Mouse (Mus musculus): Measurements from ENCODE around the gene Zfp688. TPM values are rescaled to one million over a fixed set of nuclear protein-coding genes. Genes with fewer than 3 reads are reported as not detected.
"Not testable (repeated sequence)": the region's sequence is repeated elsewhere in the genome, so short reads cannot be mapped to it uniquely, and the experiment has no call there.

Zfp688 gene
- total RNA-seq, 4 experiments from 2014 or later = 11.8 to 16.7 (median 14.6) TPM

DNA sequence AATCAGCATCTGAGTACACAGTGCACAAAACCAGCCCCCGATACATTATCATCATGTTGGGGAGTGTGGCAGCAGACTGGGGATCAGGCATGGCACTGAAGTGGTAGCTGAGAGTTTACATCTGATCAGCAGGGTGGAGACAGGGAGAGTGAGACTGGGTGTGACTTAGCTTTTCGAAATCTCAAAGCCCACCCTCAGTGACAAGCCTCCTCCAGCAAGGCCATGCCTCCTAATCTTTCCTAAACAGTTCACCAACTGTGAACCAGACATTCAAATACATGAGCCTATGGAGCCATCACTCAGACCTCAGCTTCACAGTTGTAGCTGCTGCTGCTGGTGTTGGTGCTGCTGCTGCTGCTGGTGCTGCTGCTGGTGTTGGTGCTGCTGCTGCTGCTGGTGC lies 10.4 kb downstream of the Zfp688 start:
- DNase-seq (ENCODE audit: low spot score in 2 of 2) = no peak

DNA sequence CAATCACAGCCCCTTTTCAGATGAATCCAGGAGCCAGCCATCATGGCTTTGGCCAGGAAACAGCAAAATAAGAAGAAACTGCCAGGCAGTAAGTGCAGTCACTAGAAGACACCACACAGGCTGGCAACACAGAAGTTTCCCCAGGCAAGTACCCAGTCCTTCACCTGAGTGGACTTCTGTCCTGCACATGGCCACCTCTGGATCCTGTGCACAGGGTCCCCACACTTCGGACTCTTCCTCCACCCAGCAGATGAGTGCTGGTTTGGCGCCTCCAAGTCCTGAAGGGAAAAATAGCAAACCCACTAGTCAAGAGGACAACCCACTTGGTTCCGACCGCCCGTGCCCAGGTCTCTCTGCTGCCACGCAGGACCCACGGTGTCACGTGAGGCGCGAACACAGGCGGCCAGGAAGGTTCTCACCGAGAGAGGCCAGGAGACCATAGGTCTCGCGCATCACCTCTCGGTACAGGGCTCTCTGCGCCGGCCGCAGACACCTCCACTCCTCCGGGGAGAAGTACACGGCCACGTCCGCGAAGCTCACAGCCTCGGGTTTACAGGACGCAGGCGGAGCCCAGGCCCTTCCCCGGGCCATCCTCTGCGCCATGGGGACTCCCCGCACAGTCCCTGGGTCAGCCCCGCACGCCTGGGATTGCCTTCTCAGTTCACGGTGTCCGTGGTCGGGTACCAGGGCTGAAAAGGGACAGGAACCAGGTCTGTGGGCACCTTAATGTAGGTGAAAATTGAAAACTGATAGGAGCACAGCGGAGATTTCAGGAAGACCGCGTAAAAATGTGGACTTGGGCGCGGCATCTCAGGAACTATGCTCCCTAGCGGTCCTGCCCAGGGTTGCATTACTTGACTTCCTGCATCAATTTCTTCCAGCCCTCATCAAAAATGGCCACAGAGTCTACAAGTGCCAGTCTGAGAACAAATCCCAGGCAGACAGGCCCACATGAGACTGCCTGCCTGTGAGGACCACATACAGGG lies 15.6 kb downstream of the Zfp688 start, which contains the start of gene Zfp764:
Gene Zfp764, minus strand, starts transcription at position 821 of the 986 bp plus-strand sequence.
- DNase-seq (ENCODE audit: low spot score in 2 of 2) = peak; percentile 79 to 91

GRCm38 (mm10) chr7:127404101-127404500 lies 17.8 kb downstream of the Zfp688 start:
- DNase-seq (ENCODE audit: low spot score in 2 of 2) = not testable (repeated sequence)

GRCm38 (mm10) chr7:127402980-127403379 lies 18.9 kb downstream of the Zfp688 start:
- DNase-seq (ENCODE audit: low spot score in 2 of 2) = no peak

DNA sequence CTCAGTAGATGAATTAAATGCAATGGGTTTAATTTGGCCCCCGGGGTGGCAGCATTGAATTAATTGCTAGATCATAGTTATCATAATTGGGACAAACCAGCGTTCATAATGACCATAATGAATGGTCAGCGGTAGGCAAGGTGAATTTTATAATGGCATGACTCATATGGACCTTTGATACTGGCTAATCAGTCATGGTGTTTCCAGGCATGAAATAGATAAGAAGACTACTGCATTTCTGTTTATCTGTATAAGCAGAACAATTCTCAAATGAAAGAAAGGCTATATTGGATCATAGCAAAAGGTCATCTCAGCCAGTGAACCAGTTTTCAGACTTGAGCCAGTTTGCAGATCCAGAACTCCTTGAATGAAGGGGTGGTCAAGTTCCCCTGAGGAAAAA lies 21.5 kb downstream of the Zfp688 start:
- no peak for DNase-seq (ENCODE audit: low spot score in 2 of 2)

GRCm38 (mm10) chr7:127393944-127394333 lies 27.9 kb downstream of the Zfp688 start:
- DNase-seq (ENCODE audit: low spot score in 2 of 2) = no peak

DNA sequence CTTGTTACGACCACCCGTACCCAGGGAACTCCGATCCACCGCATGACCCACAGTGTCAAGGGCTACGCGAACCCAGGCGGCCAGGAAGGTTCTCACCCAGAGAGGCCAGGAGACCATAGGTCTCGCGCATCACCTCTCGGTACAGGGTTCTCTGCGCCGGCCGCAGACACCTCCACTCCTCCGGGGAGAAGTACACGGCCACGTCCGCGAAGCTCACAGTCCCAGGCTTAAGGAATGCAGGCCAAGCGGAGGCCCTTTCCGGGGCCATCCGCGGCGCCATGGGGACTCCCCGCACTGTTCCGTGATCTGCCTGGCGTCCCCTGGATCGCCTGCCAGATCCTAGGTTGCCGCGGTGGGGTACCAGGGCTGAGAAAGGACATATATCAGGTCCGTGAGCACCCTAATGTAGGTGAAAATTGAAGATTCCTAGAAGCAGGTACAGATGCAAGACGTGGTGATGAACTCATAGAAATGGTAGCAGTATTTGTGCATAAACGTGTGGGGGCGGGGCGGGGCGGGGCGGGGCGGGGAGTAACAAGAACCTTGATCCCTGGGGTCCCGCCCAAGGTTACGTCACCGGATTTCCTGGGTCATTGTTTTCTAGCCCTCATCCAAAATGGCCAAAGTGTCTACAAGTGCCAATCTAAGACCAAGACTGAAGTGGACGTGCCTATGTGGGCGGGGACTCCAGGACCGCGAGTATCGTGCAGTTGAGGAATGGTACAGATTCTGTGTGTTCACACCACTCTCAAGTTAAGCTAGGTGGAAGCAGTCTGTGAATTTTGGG lies 28.5 kb downstream of the Zfp688 start, which contains the start of gene E430018J23Rik:
Gene E430018J23Rik, minus strand, starts transcription at position 473 of the 787 bp plus-strand sequence.
- peak; percentile 97 to 98 for DNase-seq (ENCODE audit: low spot score in 2 of 2)

DNA sequence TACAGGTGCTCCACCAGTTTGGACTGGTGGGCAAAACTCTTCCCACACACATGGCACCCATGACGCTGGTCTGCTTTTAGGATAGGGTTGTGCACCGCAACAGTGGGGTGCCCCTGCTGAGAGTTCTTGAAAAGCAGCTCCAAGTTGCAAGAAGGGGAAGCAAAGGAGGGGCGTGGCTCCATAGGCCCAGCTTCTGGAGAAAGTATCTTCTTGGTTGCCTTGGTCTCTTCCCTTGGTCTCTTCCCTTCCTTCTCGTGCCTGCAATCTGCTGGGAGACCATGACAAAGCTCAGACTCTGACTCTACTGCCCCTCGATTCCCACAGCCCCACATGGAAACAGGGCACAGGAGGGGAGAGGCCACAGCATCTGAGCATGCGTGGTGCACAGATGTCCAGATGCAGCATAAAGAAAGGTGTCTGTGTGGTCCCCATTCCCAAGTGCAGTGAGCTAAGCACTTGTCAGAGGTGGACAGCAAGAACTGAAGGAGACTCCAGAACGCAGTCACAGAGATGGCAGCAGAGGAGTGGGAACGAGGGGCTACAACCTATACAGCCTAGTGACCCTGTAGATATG lies 29.5 kb downstream of the Zfp688 start:
- DNase-seq (ENCODE audit: low spot score in 2 of 2) = no peak

DNA sequence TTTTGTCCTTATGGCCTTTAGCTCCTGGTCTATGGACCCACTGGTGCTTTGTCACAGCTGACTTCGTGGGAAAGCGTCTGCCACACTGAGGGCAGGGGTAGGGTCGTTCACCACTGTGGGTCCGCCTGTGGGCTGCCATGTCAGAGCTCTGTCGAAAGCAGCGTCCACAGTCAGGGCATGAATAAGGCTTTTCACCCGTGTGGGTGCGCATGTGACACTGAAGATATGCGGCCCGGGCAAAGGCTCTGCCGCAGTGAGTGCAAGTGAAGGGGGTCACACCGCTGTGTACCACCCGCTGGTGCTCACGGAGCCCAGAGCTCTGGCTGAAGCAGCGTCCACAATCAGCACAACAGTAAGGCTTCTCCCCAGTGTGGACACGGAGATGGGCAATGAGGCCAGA lies 30.3 kb downstream of the Zfp688 start:
- no peak for DNase-seq (ENCODE audit: low spot score in 2 of 2)

DNA sequence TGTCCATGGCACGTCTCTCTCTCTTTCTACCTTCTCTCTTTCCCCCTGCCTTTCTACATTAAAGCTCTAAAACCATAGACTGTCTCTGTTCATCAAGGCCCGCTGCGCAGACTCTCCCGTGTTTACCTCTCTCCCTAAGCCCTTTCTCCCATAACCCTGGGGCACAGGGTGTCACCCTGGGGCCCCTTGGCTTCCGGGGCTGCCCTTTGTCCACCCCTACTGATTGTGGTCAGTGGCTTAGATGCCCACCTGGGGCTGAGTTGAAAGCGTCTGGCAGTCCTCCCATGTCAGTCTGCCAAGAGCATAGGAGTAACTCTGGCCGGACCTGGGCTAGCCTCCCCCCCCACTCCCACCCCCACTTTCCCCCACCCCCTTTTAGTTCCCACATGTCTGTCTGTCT lies 31.6 kb downstream of the Zfp688 start:
- no peak for DNase-seq (ENCODE audit: low spot score in 2 of 2)

DNA sequence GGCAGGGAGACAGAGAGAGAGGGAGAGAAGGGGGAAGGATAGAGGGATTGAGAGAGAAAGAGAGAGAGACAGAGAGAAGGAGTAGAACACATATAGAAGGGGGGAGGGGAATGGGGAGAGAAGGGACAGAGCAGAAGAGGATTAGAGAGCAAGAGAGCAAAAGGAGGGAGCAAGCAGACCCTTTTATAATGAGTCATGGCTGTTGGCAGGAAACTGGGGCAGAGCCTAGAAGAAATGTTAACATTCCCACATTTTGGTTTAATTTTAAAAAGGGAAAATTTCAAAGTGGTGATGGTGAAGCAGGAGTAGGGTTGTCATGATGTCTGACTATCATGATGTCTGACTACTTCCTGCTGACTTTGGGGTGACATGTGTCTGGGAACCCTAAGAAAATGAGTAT lies 33.7 kb downstream of the Zfp688 start:
- not testable (repeated sequence) for DNase-seq (ENCODE audit: low spot score in 2 of 2)

DNA sequence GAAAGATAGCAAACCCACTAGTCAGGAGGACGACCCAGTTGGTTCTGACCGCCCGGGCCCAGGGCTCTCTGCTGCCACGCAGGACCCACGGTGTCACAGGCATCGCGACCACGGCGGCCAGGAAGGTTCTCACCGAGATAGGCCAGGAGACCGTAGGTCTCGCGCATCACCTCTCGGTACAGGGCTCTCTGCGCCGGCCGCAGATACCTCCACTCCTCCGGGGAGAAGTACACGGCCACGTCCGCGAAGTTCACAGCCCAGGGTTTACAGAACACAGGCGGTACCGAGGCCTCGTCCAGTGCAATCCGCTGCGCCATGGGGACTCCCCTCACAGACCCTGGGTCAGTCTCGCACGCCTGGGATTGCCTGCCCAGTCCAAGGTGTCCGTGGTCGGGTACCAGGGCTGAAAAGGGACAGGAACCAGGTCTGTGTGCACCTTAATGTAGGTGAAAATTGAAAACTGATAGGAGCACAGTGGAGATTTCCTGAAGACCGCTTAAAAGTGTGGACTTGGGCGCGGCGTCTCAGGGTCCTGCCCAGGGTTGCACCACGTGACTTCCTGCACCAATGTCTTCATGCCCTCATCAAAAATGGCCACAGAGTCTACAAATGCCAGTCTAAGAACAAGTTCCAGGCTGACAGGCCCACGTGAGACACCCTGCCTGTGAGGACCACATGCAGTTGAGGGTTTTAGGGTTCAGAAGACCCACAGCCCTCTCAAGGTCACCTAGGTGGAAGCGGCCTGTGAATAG lies 35.1 kb downstream of the Zfp688 start, which contains the start of gene 9130019O22Rik:
Gene 9130019O22Rik, minus strand, starts transcription at position 526 of the 752 bp plus-strand sequence.
- peak; percentile 89 to 93 for DNase-seq (ENCODE audit: low spot score in 2 of 2)

DNA sequence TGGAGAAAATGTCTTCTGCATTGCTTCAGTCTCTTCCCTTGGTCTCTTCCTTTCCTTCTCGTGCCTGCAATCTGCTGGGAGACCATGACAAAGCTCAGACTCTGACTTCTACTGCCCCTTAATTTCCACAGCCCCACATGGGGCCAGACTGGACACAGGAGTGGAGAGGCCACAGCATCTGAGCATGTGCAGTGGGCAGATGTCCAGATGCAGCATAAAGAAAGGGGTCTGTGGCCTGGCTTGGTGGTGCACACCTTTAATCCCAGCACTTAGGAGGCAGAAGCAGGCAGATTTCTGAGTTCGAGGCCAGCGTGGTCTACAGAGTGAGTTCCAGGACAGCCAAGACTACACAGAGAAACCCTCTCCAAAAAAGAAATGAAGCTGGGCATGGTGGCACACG lies 36.3 kb downstream of the Zfp688 start:
- not testable (repeated sequence) for DNase-seq (ENCODE audit: low spot score in 2 of 2)

DNA sequence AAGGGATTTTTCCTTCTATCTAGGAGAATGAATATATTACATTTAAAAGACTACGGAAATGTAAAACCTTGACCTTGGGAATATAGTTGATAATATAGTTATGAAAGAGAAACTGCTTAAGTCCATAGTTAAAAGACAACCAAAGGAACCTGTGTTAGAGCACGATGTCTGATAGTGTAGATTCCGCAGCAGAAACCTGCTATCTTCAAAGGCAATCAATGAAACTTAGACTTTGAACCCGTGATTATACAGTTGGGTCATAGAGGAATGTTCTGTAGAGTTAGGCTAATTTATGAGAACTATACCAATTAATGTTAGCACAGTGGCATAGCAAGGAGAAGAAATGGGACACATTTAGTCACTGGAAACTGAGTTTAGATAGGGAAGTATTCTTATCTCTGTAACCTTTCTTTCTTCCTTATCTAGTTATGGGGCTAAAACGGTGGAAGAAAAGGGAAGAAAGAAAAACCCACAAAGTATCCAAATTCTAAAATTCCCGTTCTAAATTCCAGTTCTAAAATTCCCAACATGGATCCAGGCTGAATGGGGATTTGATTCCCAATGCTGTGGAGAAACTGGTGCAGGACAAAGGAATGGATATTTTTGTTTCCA lies 43.5 kb downstream of the Zfp688 start:
- no peak for DNase-seq (ENCODE audit: low spot score in 2 of 2)

DNA sequence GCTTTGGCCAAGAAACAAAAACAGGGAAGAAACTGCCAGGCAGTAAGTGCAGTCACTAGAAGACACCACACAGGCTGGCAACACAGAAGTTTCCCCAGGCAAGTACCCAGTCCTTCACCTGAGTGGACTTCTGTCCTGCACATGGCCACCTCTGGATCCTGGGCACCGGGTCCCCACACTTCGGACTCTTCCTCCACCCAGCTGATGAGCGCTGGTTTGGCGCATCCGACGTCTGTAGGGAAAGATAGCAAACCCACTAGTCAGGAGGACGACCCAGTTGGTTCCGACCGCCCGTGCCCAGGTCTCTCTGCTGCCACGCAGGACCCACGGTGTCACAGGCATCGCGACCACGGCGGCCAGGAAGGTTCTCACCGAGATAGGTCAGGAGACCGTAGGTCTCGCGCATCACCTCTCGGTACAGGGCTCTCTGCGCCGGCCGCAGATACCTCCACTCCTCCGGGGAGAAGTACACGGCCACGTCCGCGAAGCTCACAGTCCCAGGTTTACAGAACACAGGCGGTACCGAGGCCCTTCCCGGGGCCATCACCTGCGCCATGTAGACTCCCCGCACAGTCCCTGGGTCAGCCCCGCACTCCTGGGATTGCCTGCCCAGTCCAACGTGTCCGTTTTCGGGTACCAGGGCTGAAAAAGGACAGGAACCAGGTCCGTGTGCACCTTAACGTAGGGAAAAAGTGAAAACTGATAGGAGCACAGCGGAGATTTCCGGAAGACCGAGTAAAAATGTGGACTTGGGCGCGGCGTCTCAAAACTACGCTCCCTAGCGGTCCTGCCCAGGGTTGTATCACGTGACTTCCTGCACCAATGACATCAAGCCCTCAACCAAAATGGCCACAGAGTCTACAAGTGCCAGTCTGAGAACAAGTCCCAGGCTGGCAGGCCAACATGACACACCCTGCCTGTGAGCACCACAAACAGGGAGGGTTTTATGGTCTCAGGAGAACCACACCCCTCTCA lies 46.3 kb downstream of the Zfp688 start, which contains the start of gene Zfp747:
Gene Zfp747, minus strand, starts transcription at position 780 of the 975 bp plus-strand sequence.
- peak; percentile 92 to 95 for DNase-seq (ENCODE audit: low spot score in 2 of 2)

DNA sequence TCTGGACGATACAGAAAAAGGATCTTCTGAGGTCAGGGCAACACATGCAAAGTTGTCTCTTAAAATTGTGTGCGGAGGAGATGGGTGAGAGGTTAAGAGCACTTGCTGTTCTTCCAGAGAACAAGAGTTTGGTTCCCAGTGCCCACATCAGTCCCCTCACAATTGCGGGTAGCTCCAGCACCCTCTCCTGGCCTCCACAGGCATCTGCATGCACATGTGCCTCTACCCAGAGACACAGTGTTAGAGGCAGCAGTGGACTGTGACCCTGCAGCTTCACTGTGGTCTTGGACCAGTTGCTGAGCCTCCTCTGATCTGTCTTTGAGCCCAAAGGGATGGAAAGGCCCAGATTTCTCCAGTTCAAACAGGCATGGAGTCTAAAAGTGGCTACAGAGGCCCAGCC lies 50.0 kb downstream of the Zfp688 start:
- not testable (repeated sequence) for DNase-seq (ENCODE audit: low spot score in 2 of 2)

- DNase-seq (ENCODE audit: low spot score in 2 of 2) = no peak
Observed at GRCm38 (mm10) chr7:127371213-127371612, 50.7 kb downstream of the Zfp688 start.

Measured in layer of hippocampus, adult 8-10 months (tissue).